Comparison of ENCODE assay signal across 8 mouse cellular contexts in genomic region chr12:104845707-104846106, GRCm38 (mm10). TPM values are rescaled to one million over a fixed set of nuclear protein-coding genes. Genes with fewer than 3 reads are reported as not detected.
A peak's percentile ranks its signal among the peaks of the same experiment; 100 is the strongest.
DNase-seq lines count a peak whose midpoint lies in the region; ATAC-seq and TF ChIP-seq lines count a peak whose summit lies in the region.

No protein-coding gene starts in this region.

- H3K9ac ChIP-seq in kidney, embryonic 15.5 days = no peak overlapping the region
- H3K9ac ChIP-seq in lung, postnatal 0 days (replicated peaks; ENCODE audit: low read depth) = peak overlapping the region; percentile 32; the same call in 1 of the 2 replicates

- H3K36me3 ChIP-seq in heart, embryonic 10.5 days = no peaks in the 10 kb centered on the region
- H3K36me3 ChIP-seq in kidney, embryonic 15.5 days = no peaks in the 10 kb centered on the region
- H3K36me3 ChIP-seq in lung, postnatal 0 days (ENCODE audit: insufficient read depth, low read length) = no peaks in the 10 kb centered on the region

- peak; percentile 78 for ATAC-seq in kidney, embryonic 15.5 days (replicated peaks; ENCODE audit: low FRiP score)
- peak; percentile 92 for ATAC-seq in lung, postnatal 0 days

- peaks cover 33% of the 10 kb centered on the region for H3K27me3 ChIP-seq in heart, embryonic 10.5 days (ENCODE audit: insufficient read depth, poor library complexity, severe bottlenecking)
- H3K27me3 ChIP-seq in kidney, embryonic 15.5 days = no peaks in the 10 kb centered on the region
- no peaks in the 10 kb centered on the region for H3K27me3 ChIP-seq in lung, postnatal 0 days (replicated peaks; ENCODE audit: insufficient read depth, low read length)

- under 1% methylated on average over 11 of the region's 11 CpGs for WGBS in heart, embryonic 10.5 days
- 4% methylated on average over 11 of the region's 11 CpGs for WGBS in kidney, embryonic 15.5 days
- 2% methylated on average over 10 of the region's 11 CpGs for WGBS in lung, postnatal 0 days

- H3K27ac ChIP-seq in heart, embryonic 10.5 days = peak overlapping the region; percentile 42; the same call in 1 of the 2 replicates
- peak overlapping the region; percentile 51 for H3K27ac ChIP-seq in kidney, embryonic 15.5 days
- 0 out of 2 replicates have a peak overlapping the region, but pooled peaks have one; percentile 38 for H3K27ac ChIP-seq in lung, postnatal 0 days (ENCODE audit: low read length)

- peaks cover 23% of the 10 kb centered on the region for H3K4me1 ChIP-seq in heart, embryonic 10.5 days
- peaks cover 25% of the 10 kb centered on the region for H3K4me1 ChIP-seq in kidney, embryonic 15.5 days
- H3K4me1 ChIP-seq in lung, postnatal 0 days (ENCODE audit: insufficient read depth, low read depth, low read length) = no peaks in the 10 kb centered on the region

- no peaks in the 10 kb centered on the region for H3K9me3 ChIP-seq in heart, embryonic 10.5 days
- no peaks in the 10 kb centered on the region for H3K9me3 ChIP-seq in kidney, embryonic 15.5 days (replicated peaks)
- no peaks in the 10 kb centered on the region for H3K9me3 ChIP-seq in lung, postnatal 0 days (ENCODE audit: low read length)

- H3K4me2 ChIP-seq in kidney, embryonic 15.5 days = peak overlapping the region; percentile 64
- peak overlapping the region; percentile 56 for H3K4me2 ChIP-seq in lung, postnatal 0 days (replicated peaks; ENCODE audit: low read depth, low read length)

- TF ChIP-seq EP300 in lung, postnatal 0 days (IDR thresholded peaks at IDR 0.05) = no peak

- DNase-seq in heart, adult 11 months = peak; percentile 96
- DNase-seq in heart, postnatal 4 days = no peak
- no peak for DNase-seq in heart, embryonic 10.5 days (ENCODE audit: low spot score)
- peak; percentile 95 for DNase-seq in lung, postnatal 0 days (ENCODE audit: low spot score)
- DNase-seq in spleen, postnatal 4 days (ENCODE audit: low spot score in 2 of 2) = no peak
- DNase-seq in left cerebral cortex, adult 11 months (ENCODE audit: low spot score) = no peak
- DNase-seq in layer of hippocampus, postnatal 10 days (ENCODE audit: low spot score in 2 of 2) = no peak

- TF ChIP-seq CTCF in lung, postnatal 0 days (IDR thresholded peaks at IDR 0.05) = no peak

- H3K4me3 ChIP-seq in heart, embryonic 10.5 days = peak overlapping the region; percentile 54
- H3K4me3 ChIP-seq in kidney, embryonic 15.5 days (replicated peaks) = peak overlapping the region; percentile 38
- H3K4me3 ChIP-seq in lung, postnatal 0 days (ENCODE audit: low read depth, low read length) = peak overlapping the region; percentile 25

RNA-seq across cellular contexts. Expression of gene Clmn, which starts 19.2 kb away (rescaled TPM):
- 1 to 10 TPM; 1.4 to 1.7 TPM for total RNA-seq in heart, postnatal 4 days (2021)
- 1.1 and 2.1 TPM in 2 replicates for polyA plus RNA-seq in heart, embryonic 10.5 days (2016; fragmentation: Nextera tagmentation; extraction: Ambion mirVana)
- polyA plus RNA-seq in kidney, embryonic 15.5 days (2015; fragmentation: Nextera tagmentation; extraction: Ambion mirVana) = 4.9 and 5.5 TPM in 2 replicates
- polyA plus RNA-seq in lung, postnatal 0 days (2015; fragmentation: Nextera tagmentation; extraction: Ambion mirVana) = 2.0 and 2.5 TPM in 2 replicates
- total RNA-seq in layer of hippocampus, postnatal 10 days (2021) = 10 to 100 TPM; 42.3 to 43.7 TPM

Comparison
In these comparisons a context has a peak if more than half of its experiments do, and no peak if none do; other contexts are left out.
1. DNase-seq: peak in heart, adult 11 months (single experiment) and lung, postnatal 0 days (single experiment); none in heart, postnatal 4 days (single experiment), heart, embryonic 10.5 days (single experiment), spleen, postnatal 4 days (0 of 2), left cerebral cortex, adult 11 months (single experiment) and layer of hippocampus, postnatal 10 days (0 of 2).
2. Peak in every context shown above with its lines, with median percentiles within 50 percentile points of each other: H3K27ac ChIP-seq and H3K4me3 ChIP-seq.